Mouse (Mus musculus): ENCODE data around the gene Sdc4.

The Sdc4 gene

GRCm38 (mm10) chr2:164443460-164444000 is at the start of gene Sdc4:
Sdc4 (minus strand) TSS chr2:164443887.
- DNase-seq: no peak

DNA sequence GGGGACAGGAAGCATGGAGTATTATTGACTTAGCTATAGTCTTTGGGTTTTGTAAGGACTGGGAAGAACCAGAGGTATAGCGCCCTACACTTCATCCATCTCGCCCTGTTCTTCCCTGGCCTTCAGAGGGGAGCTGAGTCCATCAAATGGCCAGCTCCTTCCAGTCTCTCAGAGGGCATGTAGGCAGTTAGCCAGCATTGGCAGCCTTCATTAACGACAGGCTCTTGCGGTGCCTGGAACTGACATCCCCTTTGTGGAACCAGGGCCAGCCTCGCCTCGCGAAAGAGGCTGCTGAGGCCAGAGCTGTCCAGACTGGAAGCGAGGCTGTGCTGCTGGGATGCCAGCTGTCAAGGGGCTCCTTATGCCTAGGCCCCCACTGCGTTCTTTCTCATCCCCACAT is 44.1 kb upstream of the Sdc4 start:
- DNase-seq: peak; percentile 94 to 96

DNA sequence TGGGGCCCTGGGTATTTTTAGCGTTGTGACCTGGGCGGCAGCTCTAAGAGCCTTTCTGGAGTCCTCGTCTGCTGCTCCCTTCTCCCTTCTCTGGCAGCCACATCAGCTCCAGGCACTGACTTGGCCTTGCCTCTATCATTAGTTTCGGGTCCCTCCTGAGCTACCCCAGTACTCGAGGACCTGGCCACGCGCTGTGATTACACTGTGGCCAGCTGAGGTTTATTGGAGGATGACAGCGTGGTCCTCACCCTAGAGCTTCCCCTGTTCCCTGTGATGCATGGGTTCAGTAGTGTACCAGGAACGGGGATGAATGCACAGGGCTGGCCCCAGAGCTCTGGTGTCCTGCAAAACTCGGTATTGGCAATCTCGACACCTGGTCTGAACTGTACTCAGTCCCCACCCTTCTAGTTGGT is 43.4 kb upstream of the Sdc4 start:
- no peak for DNase-seq

DNA sequence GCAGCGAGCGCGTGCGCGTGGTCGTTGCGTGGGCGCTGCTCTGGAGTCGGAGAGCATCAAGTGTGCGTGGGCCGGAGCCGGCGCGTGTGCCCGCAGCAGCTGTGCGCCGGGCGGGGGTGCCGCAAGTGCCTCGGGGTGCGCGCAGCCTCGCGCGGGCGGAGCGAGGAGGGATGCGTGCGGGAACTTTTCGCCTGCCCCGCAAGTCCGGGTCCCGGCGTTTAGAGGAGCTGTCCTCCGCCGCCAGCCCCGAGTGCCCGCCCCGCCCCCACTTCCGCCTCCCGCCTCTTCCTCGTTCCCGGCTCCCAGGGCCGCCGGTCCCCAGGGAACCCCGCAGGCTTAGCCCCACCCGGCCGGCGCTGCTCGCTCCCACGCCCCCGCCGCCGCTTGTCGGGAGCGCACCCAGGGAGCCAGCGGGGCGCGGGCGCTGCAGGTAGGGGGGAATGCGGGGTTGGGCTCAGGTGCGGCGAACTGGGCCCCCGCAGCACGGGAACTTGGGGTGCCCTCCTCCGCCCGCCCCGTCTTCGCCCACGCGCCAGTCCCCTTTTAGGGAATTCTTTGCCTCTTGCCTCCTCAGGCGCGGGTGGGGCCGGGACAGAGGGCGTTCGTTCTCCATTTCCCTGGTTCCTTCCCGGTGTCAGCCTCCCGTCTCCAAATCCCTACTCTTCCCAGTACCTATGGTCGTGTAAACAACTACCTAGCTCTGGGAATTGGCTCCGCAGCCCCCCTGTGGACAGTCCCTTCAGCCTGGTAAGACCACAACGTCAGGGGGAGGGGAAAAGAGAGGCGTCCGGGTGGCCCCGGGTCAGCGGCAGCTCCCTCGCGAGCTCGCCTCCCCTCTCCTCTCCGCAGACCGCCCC is 42.8 kb upstream of the Sdc4 start:
- DNase-seq: peak; percentile 82 to 85

- DNase-seq: no peak
These were observed 42.1 kb upstream of the Sdc4 start, which contains the start of gene Dbndd2 for GRCm38 (mm10) chr2:164485681-164486257. Dbndd2 (plus strand) TSS chr2:164486106.

GRCm38 (mm10) chr2:164473624-164474023 is 29.9 kb upstream of the Sdc4 start, which contains the start of gene Trp53tg5:
Trp53tg5 (minus strand) TSS chr2:164473724.
- DNase-seq: no peak

GRCm38 (mm10) chr2:164470254-164470653 is 26.6 kb upstream of the Sdc4 start:
- DNase-seq: peak; percentile 81 to 84

GRCm38 (mm10) chr2:164466787-164467186 is 23.1 kb upstream of the Sdc4 start:
- DNase-seq: no peak

DNA sequence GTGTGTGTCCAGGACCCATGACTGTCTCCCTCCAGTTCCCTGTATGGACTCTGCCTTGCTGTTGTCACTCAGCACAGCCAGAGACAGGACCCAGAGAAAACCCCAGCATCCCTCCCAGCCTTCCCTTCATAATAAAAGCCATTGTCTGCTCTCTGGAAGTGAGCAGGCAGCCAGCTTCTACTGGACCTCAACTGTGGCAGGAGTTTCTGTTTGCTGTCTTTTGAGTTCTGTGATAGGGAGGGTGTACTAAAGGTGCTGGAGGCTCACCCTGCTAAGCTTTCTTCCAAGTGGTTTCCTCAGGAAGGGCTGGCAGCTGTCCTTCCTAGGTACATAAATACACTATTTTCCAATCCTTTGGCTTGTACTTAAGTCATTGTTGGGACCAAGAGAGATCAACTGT is 21.5 kb upstream of the Sdc4 start:
- no peak for DNase-seq

DNA sequence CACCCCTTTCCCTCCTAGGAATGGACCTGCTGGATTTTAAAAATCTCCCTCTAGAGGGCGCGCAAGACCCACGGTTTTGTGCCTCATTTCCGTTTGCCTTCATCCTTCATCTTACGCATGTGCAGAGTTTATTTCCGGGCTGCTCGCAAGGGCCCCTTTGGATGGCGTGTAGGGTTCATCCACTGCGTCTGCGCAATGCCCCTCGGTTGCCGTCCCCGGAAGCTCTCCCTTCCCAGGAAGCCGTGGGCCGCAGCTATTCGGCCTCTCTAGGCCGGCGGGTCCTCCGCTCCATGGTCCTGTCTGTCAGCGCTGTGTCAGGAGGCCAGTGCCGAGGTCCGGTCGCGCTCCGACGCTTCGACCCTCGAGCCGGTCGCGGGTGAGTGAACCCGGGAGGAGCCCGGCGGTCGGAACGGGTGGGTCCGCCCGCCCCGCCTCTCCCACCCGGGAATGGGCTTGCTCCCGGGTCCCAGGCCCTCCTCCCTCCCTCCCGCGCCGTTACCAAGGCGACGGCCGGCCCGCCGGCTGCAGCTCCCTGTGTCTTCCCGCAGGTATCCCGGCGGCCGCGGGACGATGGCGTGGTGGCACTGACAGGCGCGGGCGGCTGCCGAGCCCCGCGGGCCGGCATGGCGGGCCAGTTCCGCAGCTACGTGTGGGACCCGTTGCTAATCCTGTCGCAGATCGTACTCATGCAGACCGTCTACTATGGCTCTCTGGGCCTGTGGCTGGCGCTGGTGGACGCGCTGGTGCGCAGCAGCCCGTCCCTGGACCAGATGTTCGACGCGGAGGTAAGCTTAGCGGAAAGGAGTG is 17.3 kb upstream of the Sdc4 start, which contains the start of gene Gm20458:
Gene Gm20458, plus strand, starts transcription at position 223 of the 807 bp plus-strand sequence.
- DNase-seq: peak; percentile 97

- no peak for DNase-seq
These were observed 14.8 kb upstream of the Sdc4 start for GRCm38 (mm10) chr2:164458535-164458934.

DNA sequence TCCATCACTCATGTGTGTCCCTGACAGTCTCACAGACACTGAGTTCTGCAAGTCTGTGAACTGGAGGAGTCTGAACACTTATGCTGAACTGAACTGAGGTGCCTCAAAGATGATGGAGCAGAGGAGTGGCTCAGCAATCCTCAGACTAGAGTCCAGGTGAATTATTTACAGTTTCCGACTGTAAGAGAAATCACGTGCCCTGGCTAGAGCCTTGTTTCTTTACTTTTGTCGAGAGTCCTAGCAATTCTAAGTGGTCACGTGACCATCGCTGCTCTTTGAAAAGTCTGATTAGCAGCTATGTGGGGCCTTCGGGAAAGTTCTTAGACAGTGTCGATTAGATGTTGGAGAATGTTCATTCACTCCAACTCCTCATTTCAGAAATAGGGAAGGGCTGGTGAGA is 14.3 kb upstream of the Sdc4 start:
- DNase-seq: no peak

DNA sequence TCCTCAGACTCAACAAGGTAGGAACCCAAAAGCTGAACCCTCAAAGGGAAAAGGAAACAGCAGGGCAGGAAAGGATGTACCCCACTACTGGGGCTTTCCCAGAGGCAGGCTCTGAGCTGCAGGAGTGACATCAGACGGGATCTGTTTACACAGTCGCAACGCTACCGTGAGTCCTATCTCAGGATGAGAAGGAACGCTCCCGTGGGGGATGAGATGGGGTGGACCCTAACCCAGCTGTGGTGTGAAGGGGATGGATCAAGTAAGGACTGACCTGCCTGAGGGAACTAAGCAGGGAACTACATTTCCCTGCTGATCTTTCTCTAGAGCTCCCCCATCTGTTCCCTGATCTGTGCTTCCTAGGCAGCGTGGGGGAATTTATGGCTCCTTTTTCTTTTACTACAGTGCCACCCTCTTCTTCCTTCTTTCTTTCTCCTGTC is 13.2 kb upstream of the Sdc4 start, which contains the start of gene Sys1:
Gene Sys1, plus strand, starts transcription at position 101 of the 437 bp plus-strand sequence.
- no peak for DNase-seq

GRCm38 (mm10) chr2:164456413-164456812 is 12.7 kb upstream of the Sdc4 start:
- DNase-seq: no peak

DNA sequence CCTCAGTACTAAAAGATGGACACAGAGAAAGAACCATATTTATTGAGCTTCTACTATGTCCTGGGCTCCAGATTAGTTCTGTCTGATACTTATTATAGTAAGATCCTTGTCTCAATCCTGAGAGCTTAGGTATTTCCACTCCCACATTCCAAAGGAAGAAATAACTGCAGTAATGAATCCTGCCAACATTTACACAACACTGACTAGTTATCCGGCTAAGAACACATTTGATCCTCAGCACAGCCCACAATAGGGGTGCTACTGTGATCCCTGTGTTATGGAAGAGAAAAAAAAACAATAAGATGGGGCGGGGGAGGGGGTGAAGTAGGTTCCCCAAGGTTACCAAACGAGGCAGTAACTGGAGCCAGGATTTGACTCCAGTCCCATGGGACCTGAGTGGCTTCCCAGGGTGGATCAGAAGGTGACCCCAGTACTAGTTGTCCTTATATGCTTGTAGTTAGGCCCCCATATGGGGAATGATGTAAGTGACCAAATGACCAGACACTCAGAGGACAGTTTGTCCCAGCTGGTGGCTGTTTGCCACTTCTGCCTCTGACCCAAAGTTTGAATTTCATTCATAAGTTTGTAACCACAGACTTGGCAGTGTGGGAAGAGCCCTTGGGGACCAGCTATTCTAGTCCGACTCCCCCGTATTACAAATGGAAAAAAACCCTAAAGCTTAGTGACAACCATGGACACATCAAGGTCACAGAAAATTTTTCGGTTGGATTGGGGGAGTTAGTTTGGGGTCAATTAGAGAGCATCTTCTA is 11.9 kb upstream of the Sdc4 start:
- DNase-seq: no peak

DNA sequence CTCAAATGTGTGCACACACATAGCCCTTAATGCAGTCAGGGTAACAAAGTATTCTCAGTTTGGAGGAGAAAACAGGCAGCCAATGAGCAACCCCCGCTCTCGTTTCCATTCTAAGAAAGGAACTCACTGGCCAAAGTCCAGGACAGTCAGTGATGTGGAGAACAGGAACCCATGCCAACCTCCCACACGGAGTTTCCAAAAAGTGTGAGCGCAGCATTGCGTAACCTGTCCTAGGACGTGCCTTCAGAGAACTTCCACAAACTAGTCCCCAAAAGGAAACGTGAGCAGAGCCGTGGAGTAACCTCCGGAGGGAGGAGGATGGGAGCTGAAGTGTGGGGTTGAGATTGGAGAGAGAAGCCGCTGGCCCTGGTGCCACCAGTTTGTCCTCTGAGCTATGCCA is 11.2 kb upstream of the Sdc4 start:
- peak in 1 of 2 experiments; percentile 28 for DNase-seq

DNA sequence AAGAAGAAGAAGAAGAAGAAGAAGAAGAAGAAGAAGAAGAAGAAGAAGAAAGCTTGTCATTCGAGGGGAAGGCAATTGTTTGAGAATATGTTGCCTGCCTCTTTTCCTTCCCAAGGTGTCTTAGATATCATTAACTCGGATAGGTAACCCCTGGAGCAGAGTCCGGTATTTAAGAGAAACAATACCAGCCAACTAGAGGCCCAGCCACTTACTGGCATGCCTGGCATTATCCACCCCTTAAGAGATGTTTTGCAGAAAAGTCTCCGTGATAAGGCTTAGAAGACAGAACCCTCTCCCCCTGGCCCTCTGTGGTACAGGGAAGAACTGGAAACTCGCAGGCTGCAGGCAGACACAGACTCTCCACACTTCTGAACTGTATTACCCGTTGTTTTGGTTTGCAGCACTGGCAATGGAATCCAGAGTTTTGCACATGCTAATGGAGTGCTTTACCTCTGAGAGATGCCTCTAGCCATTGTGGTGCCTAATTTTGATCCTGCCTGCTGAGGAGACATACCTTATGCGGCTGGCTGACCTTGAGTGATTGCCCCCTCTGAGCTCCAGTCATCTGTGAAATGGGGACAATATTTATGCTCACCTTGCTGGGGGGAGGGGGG is 10.3 kb upstream of the Sdc4 start:
- no peak for DNase-seq

GRCm38 (mm10) chr2:164453047-164453757 is 9.5 kb upstream of the Sdc4 start:
- no peak for DNase-seq

GRCm38 (mm10) chr2:164452000-164452676 is 8.5 kb upstream of the Sdc4 start:
- DNase-seq: peak in 1 of 2 experiments; percentile 43
